Mouse (Mus musculus): ENCODE measurements at regions not wholly inside any gene's neighbourhood (a gene's known extent, or its start where the extent isn't known, plus 50 kb on each side); places are given as distances from the start of the nearest gene placed in this dataset.

- 20% methylated on average over 14 of the region's 14 CpGs for WGBS
- Histone ChIP-seq H3K27me3 (no peaks in the 10 kb centered on the region), H3K36me3 (ENCODE audit: poor library complexity, severe bottlenecking) (peaks cover 12% of the 10 kb centered on the region), H3K4me1 (peaks cover 45% of the 10 kb centered on the region), H3K4me2 (peak overlapping the region; percentile 43), H3K4me3 (no peak overlapping the region), H3K9ac (peak overlapping the region; percentile 24; the same call in 1 of the 2 replicates), H3K9me3 (replicated peaks) (no peaks in the 10 kb centered on the region), H3K27ac (peak overlapping the region; percentile 86)
- ATAC-seq, result peak; percentile 60
Observed at GRCm38 (mm10) chr13:28768717-28769426, 184.6 kb downstream of the Sox4 start.

GRCm38 (mm10) chr13:28762555-28762954 lies 191.0 kb downstream of the Sox4 start:
- Histone ChIP-seq H3K36me3 (ENCODE audit: poor library complexity, severe bottlenecking) (peaks cover 12% of the 10 kb centered on the region), H3K4me2 (no peak overlapping the region), H3K9me3 (replicated peaks) (no peaks in the 10 kb centered on the region), H3K4me3 (no peak overlapping the region), H3K9ac (no peak overlapping the region), H3K27ac (no peak overlapping the region), H3K27me3 (no peaks in the 10 kb centered on the region), H3K4me1 (peaks cover 18% of the 10 kb centered on the region)
- WGBS, result 92% methylated on average over 2 of the region's 2 CpGs
- ATAC-seq, result no peak

- no peak overlapping the region for H3K27ac ChIP-seq
- H3K9me3 ChIP-seq (replicated peaks), result no peaks in the 10 kb centered on the region
- ATAC-seq, result no peak
- H3K4me2 ChIP-seq, result no peak overlapping the region
- peaks cover 41% of the 10 kb centered on the region for H3K4me1 ChIP-seq
- H3K36me3 ChIP-seq (ENCODE audit: poor library complexity, severe bottlenecking), result no peaks in the 10 kb centered on the region
- 51% methylated on average over 3 of the region's 3 CpGs for WGBS
- H3K9ac ChIP-seq, result no peak overlapping the region
- no peaks in the 10 kb centered on the region for H3K27me3 ChIP-seq
- no peak overlapping the region for H3K4me3 ChIP-seq
Observed at GRCm38 (mm10) chr13:28759026-28759425, 194.5 kb downstream of the Sox4 start.

- Histone ChIP-seq H3K36me3 (ENCODE audit: poor library complexity, severe bottlenecking) (no peaks in the 10 kb centered on the region), H3K4me3 (peak overlapping the region; percentile 24), H3K9ac (peak overlapping the region; percentile 62), H3K27me3 (no peaks in the 10 kb centered on the region), H3K27ac (peak overlapping the region; percentile 75), H3K4me2 (peak overlapping the region; percentile 61), H3K4me1 (peaks cover 43% of the 10 kb centered on the region), H3K9me3 (replicated peaks) (no peaks in the 10 kb centered on the region)
- peak; percentile 64 for ATAC-seq
- WGBS, result 2% methylated on average over 13 of the region's 13 CpGs
Observed at GRCm38 (mm10) chr13:28757846-28758522, 195.5 kb downstream of the Sox4 start.

GRCm38 (mm10) chr13:28756915-28757765 lies 196.4 kb downstream of the Sox4 start:
- Histone ChIP-seq H3K9ac (no peak overlapping the region; the same call in 1 of the 2 replicates), H3K4me3 (peak overlapping the region; percentile 24; the same call in 1 of the 2 replicates), H3K9me3 (replicated peaks) (no peaks in the 10 kb centered on the region), H3K4me1 (peaks cover 43% of the 10 kb centered on the region), H3K36me3 (ENCODE audit: poor library complexity, severe bottlenecking) (no peaks in the 10 kb centered on the region), H3K27me3 (no peaks in the 10 kb centered on the region), H3K27ac (peak overlapping the region; percentile 75; the same call in 1 of the 2 replicates), H3K4me2 (peak overlapping the region; percentile 61)
- 19% methylated on average over 11 of the region's 11 CpGs for WGBS
- ATAC-seq, result no peak

- no peak overlapping the region for H3K9ac ChIP-seq
- H3K4me3 ChIP-seq, result no peak overlapping the region
- 0 out of 2 replicates have a peak overlapping the region, but pooled peaks have one; percentile 3 for H3K27ac ChIP-seq
- peaks cover 42% of the 10 kb centered on the region for H3K4me1 ChIP-seq
- H3K27me3 ChIP-seq, result no peaks in the 10 kb centered on the region
- ATAC-seq, result no peak
- no peaks in the 10 kb centered on the region for H3K9me3 ChIP-seq (replicated peaks)
- no peaks in the 10 kb centered on the region for H3K36me3 ChIP-seq (ENCODE audit: poor library complexity, severe bottlenecking)
- H3K4me2 ChIP-seq, result no peak overlapping the region
- 91% methylated on average over 5 of the region's 5 CpGs for WGBS
Observed at GRCm38 (mm10) chr13:28754207-28754606, 199.3 kb downstream of the Sox4 start.

GRCm38 (mm10) chr13:28750949-28751692 lies 202.4 kb downstream of the Sox4 start:
- no peak for ATAC-seq
- no peak overlapping the region for H3K4me2 ChIP-seq
- H3K9me3 ChIP-seq (replicated peaks), result no peaks in the 10 kb centered on the region
- no peaks in the 10 kb centered on the region for H3K36me3 ChIP-seq (ENCODE audit: poor library complexity, severe bottlenecking)
- H3K27me3 ChIP-seq, result no peaks in the 10 kb centered on the region
- no peak overlapping the region for H3K9ac ChIP-seq
- 88% methylated on average over 11 of the region's 11 CpGs for WGBS
- H3K4me1 ChIP-seq, result peaks cover 13% of the 10 kb centered on the region
- no peak overlapping the region for H3K27ac ChIP-seq
- no peak overlapping the region for H3K4me3 ChIP-seq

GRCm38 (mm10) chr13:28740158-28740670 lies 213.3 kb downstream of the Sox4 start:
- no peak overlapping the region for H3K4me3 ChIP-seq
- peaks cover 23% of the 10 kb centered on the region for H3K4me1 ChIP-seq
- WGBS, result 57% methylated on average over 7 of the region's 7 CpGs
- no peak overlapping the region for H3K9ac ChIP-seq
- no peaks in the 10 kb centered on the region for H3K27me3 ChIP-seq
- no peaks in the 10 kb centered on the region for H3K36me3 ChIP-seq (ENCODE audit: poor library complexity, severe bottlenecking)
- H3K9me3 ChIP-seq (replicated peaks), result no peaks in the 10 kb centered on the region
- H3K27ac ChIP-seq, result no peak overlapping the region
- ATAC-seq, result no peak
- no peak overlapping the region for H3K4me2 ChIP-seq

- 42% methylated on average over 8 of the region's 8 CpGs for WGBS
- Histone ChIP-seq H3K36me3 (ENCODE audit: poor library complexity, severe bottlenecking) (no peaks in the 10 kb centered on the region), H3K9me3 (replicated peaks) (no peaks in the 10 kb centered on the region), H3K4me3 (no peak overlapping the region), H3K4me2 (no peak overlapping the region), H3K9ac (no peak overlapping the region), H3K4me1 (peaks cover 23% of the 10 kb centered on the region), H3K27me3 (no peaks in the 10 kb centered on the region), H3K27ac (no peak overlapping the region)
- ATAC-seq, result peak; percentile 44
Observed at GRCm38 (mm10) chr13:28738160-28739100, 215.1 kb downstream of the Sox4 start.

GRCm38 (mm10) chr13:28732475-28732874 lies 221.0 kb downstream of the Sox4 start:
- 0 out of 2 replicates have a peak, but pooled peaks cover 4% of the 10 kb centered on the region for H3K36me3 ChIP-seq (ENCODE audit: poor library complexity, severe bottlenecking)
- no peaks in the 10 kb centered on the region for H3K9me3 ChIP-seq (replicated peaks)
- H3K4me3 ChIP-seq, result no peak overlapping the region
- no peak overlapping the region for H3K9ac ChIP-seq
- peaks cover 11% of the 10 kb centered on the region for H3K4me1 ChIP-seq
- no peak overlapping the region for H3K27ac ChIP-seq
- no peak for ATAC-seq
- 29% methylated on average over 1 of the region's 1 CpGs for WGBS
- no peaks in the 10 kb centered on the region for H3K27me3 ChIP-seq
- H3K4me2 ChIP-seq, result no peak overlapping the region
